Mouse (Mus musculus) thymus, postnatal 4 days (tissue): ENCODE results near the gene Acvr1.
A peak's percentile ranks its signal among the peaks of the same experiment; 100 is the strongest.

ENCODE experiments used
- DNase-seq: peaks from one replicate; pipeline ENCODE4 v3.0.0; 2021

Gene Acvr1

GRCm38 (mm10) chr2:58388601-58389000 lies 178.4 kb downstream of the Acvr1 start:
- DNase-seq: no peak

- DNase-seq: no peak
Observed at GRCm38 (mm10) chr2:58380020-58380419, 186.9 kb downstream of the Acvr1 start.

GRCm38 (mm10) chr2:58379475-58379874 lies 187.5 kb downstream of the Acvr1 start:
- DNase-seq: no peak

GRCm38 (mm10) chr2:58377417-58378130 lies 189.4 kb downstream of the Acvr1 start:
- DNase-seq: no peak

- no peak for DNase-seq
Observed at GRCm38 (mm10) chr2:58366196-58366595, 200.8 kb downstream of the Acvr1 start.

GRCm38 (mm10) chr2:58361361-58362046 lies 205.5 kb downstream of the Acvr1 start:
- DNase-seq: no peak

- no peak for DNase-seq
Observed at GRCm38 (mm10) chr2:58358132-58358460, 208.9 kb downstream of the Acvr1 start.

GRCm38 (mm10) chr2:58357414-58358131 lies 209.4 kb downstream of the Acvr1 start, which contains the start of gene Acvr1c:
TSS of gene Acvr1c (minus strand) at chr2:58357895.
- peak; percentile 72 for DNase-seq

GRCm38 (mm10) chr2:58357068-58357413 lies 209.9 kb downstream of the Acvr1 start:
- peak; percentile 35 for DNase-seq

GRCm38 (mm10) chr2:58354389-58354788 lies 212.6 kb downstream of the Acvr1 start:
- no peak for DNase-seq

- no peak for DNase-seq
Observed at GRCm38 (mm10) chr2:58352846-58353245, 214.1 kb downstream of the Acvr1 start.

GRCm38 (mm10) chr2:58350657-58351056 lies 216.3 kb downstream of the Acvr1 start:
- no peak for DNase-seq
